Mouse (Mus musculus): ENCODE results near the gene Spns1.
"Not testable (repeated sequence)": the region's sequence is repeated elsewhere in the genome, so short reads cannot be mapped to it uniquely, and the experiment has no call there.

The Spns1 gene

DNA sequence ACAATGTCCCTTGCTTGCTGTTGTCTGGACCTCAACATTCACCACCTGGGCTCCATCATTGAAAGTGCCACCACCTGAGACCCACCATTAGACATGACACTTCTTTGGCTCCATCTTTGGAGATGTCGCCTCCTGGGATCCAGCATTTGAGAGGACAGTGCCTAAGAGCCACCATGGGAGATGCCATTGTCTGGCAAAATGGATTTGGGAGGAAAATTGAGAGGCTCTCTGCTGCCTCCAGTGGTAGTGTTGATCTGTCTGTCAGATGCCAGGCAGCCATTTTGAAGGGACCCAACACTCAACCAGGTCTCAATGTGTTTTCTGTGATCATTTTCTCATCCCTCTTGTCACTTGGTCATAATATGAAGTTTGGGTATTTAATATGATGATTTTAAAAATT, 41.7 kb downstream of the Spns1 start:
- no peak for DNase-seq

DNA sequence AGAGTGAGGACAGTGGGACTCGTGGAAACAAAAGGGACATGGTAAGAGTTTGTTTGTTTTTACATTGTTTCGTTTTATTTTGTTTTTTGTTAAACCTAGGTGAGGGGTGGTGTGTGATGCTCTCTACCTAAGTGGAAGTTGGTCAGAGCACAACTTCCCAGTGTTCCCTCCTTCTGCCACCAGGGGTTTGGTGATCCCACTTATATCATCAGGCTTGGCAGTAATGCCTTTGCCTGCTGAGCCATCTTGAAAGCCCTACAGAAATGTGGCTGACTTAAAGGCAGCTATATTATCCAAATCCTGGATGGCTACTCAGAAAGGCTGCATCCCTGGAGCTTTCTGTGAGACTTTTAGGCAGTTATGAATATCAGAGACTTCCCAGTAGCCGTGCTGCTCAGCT, 44.6 kb downstream of the Spns1 start:
- no peak for DNase-seq

DNA sequence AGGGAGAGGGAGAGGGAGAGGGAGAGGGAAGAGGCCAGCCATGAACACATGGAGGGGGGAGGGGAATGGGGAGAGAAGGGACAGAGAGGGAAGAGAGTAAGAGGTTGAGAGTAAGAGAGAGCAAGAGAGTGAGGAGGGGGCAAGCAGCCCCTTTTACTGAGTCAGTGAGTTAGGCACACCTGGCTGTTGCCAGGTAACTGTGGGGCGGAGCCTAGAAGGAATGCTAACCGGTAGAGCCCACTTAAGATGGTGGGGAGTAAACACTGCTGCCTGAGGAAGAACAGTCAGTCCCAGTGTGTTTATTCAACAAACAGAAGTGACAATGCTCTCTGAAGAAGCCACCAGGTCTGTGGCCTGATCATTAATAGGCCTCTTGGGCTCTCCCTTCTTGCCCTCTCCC, 46.6 kb downstream of the Spns1 start:
- no peak for DNase-seq

DNA sequence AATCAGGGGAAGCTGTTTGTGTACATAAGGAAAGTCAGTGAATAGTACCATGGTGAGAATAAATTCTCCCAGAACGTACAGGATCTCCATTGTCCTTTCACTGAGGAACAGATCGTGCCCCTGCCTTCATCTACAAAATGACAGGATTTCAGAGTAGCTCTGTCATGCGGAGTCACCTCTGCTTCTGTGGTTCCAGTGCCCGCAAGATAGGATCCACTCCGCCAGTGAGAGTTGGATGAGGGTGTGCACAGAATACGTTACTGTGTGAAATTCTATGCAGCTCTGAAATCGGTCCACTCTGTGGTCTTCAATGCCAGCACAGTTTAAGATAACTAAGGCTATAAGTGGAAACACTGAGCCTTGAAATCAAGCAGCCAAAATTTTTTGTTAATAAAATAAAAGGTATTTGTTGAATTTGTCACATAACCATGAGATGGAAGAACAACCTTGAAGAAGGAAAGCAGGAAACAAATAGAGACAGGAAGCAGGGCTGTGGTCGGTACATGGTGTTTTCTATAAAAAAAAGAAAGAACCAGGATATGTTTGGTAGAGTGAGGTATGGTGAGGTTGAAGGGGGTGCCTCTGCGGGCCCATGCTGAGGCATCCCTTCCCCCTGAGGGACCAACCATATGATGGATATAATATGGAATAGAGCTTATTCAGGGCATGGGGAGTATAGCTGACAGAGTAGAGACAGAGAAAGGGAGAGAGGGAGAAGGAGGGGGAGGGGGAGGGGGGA, 47.2 kb downstream of the Spns1 start:
- peak; percentile 54 for DNase-seq

DNA sequence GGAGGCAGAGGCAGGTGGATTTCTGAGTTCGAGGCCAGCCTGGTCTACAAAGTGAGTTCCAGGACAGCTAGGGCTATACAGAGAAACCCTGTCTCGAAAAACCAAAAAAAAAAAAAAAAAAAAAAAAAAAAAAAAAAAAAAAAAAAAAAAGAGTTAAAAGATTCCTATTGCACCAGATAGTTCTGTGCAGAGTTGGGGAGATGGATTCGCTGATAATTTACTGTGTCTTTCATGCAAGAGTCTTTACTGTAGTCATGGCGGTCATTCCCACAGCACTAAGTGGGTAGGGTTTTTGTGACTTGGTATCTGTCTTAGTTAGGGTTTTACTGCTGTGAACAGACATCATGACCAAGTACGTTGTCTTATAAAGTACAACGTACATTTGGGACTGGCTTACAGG, 48.4 kb downstream of the Spns1 start:
- DNase-seq = not testable (repeated sequence)

DNA sequence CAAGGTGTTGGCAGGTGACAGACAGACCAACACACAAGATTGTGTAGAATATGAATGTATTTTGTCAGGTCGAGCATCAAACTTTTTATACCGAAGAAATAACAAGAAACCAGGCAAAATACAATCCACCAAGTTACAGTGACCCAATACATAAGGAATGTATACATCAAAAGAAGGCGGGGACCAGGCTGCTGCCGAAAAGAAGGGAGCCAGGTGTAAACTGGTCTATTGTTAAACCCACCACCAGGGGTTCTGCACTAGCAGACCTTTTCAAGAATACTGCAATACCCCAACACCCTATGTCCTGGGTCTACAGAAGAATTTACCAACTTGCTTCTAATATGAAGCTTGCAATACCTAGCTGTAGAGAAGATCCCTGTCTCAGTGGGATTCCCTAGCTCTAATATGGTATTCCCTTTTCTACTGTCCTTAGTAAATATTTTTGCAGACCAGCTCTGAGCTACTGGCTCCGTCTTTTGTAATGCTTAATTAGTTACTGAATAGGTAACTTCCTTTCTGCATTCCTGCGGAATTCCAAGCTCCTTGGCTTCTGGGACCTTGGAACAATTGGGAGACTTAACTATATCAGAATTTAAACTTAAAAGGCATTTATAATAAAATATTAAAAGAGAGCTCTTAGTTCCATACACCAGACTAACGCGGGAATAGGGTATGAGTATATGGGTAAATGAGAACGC, 51.5 kb downstream of the Spns1 start:
- not testable (repeated sequence) for DNase-seq

DNA sequence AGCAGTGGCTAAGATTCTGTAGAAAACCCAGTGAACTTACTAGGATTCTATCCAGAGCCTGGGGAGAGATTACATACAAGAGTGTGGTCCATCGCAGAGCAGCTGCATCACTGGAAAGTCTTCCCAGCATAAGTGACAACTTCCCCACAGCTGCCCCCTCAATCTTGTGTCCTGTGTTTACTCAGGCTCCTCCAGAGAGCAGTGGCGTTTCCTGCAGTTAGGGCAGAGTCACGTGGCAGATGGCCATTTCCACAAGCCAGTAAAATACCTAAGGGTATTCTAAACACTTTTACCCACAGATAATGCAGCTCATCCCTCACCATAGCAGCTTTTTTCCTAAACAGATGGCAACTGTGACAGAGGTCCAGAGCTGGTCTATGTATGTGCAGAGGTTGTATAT, 52.5 kb downstream of the Spns1 start:
- no peak for DNase-seq

DNA sequence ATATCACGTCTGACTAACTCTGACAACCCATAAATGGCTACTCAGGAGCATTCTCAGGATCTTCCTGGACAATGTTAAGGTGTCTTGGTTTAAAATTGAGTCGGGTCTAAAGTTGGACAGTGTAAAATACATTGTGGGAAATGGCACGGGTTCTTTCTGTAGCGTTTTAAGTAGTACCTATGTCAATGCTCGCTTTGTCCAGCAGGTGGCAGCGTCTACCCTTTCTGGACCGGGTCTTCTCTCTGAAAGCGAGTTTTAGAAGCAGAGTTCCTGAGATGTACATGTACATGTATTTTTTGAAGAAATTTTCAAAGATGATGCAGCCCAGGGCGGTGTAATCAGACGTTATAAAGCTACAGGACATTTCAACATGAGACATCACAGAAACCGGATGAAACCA, 53.5 kb downstream of the Spns1 start:
- DNase-seq = peak; percentile 90
